In genomic region chr15:81859330-81860255, GRCm38 (mm10) we compare ENCODE assay signal across 8 mouse cellular contexts. TPM values are rescaled to one million over a fixed set of nuclear protein-coding genes. Genes with fewer than 3 reads are reported as not detected.
DNase-seq lines count a peak whose midpoint lies in the region; ATAC-seq and TF ChIP-seq lines count a peak whose summit lies in the region.

No protein-coding gene starts in this region.

- H3K27me3 ChIP-seq in hindbrain, postnatal 0 days (ENCODE audit: insufficient read depth, low read length): no peaks in the 10 kb centered on the region

- intact Hi-C loops in gastrocnemius, adult 2 months (cut with DNase I): loop anchor here (1.0 to 10.0 kb wide), 2 partner anchors 23 to 485 kb away; no protein-coding TSS in a partner anchor
- intact Hi-C loops in left cerebral cortex, adult 2 months (cut with DNase I): loop anchor here (2.0 kb wide), 1 partner anchor 13 kb away; the partner anchor contains the start of gene Aco2

- peak overlapping the region; percentile 80 for H3K4me3 ChIP-seq in gastrocnemius, adult 2 months
- peak overlapping the region; percentile 74 for H3K4me3 ChIP-seq in hindbrain, postnatal 0 days (ENCODE audit: low read length)
- peak overlapping the region; percentile 98 for H3K4me3 ChIP-seq in left cerebral cortex, adult 2 months

- under 1% methylated on average over 39 of the region's 39 CpGs for WGBS in hindbrain, postnatal 0 days

- peak overlapping the region; percentile 80 for H3K9ac ChIP-seq in hindbrain, postnatal 0 days (replicated peaks; ENCODE audit: low read length)

- peak overlapping the region; percentile 100 for H3K27ac ChIP-seq in gastrocnemius, adult 2 months
- peak overlapping the region; percentile 92 for H3K27ac ChIP-seq in hindbrain, postnatal 0 days
- H3K27ac ChIP-seq in left cerebral cortex, adult 2 months: peak overlapping the region; percentile 99

- peak overlapping the region; percentile 87 for H3K4me2 ChIP-seq in hindbrain, postnatal 0 days (ENCODE audit: low read depth, low read length)

- peak; percentile 53 for ATAC-seq in common myeloid progenitor, adult 5-6 weeks (replicated peaks; ENCODE audit: low read depth, poor library complexity, severe bottlenecking)
- peak; percentile 89 for ATAC-seq in hindbrain, postnatal 0 days
- ATAC-seq in megakaryocyte, adult 5-6 weeks (ENCODE audit: poor library complexity, severe bottlenecking): peak; percentile 55

- no peaks in the 10 kb centered on the region for H3K9me3 ChIP-seq in hindbrain, postnatal 0 days (ENCODE audit: low read length)

- DNase-seq in WW6 (ENCODE audit: low read depth, low spot score): peak; percentile 76
- peak; percentile 91 for DNase-seq in gastrocnemius, adult 2 months
- DNase-seq in hindbrain, postnatal 0 days (ENCODE audit: low spot score): peak; percentile 96
- peak; percentile 78 to 83 for DNase-seq in left cerebral cortex, adult 2 months (ENCODE audit: extremely low spot score in 1 of 2, low spot score in 2 of 2)
- DNase-seq in right cerebral cortex, adult 2 months (ENCODE audit: low spot score in 2 of 2): peak; percentile 88 to 91
- peak; percentile 73 to 85 for DNase-seq in urinary bladder, postnatal 36 days (ENCODE audit: low spot score in 2 of 2)

- peaks cover 5% of the 10 kb centered on the region; the same call in 1 of the 2 replicates for H3K36me3 ChIP-seq in hindbrain, postnatal 0 days (ENCODE audit: insufficient read depth, low read length)

- H3K4me1 ChIP-seq in hindbrain, postnatal 0 days (ENCODE audit: insufficient read depth, low read length): 0 out of 2 replicates have a peak, but pooled peaks cover 14% of the 10 kb centered on the region

- no peak for TF ChIP-seq CTCF in gastrocnemius, adult 2 months (IDR thresholded peaks at IDR 0.05)
- no peak for TF ChIP-seq CTCF in hindbrain, postnatal 0 days (IDR thresholded peaks at IDR 0.05; ENCODE audit: low read depth)
- TF ChIP-seq CTCF in left cerebral cortex, adult 2 months (IDR thresholded peaks at IDR 0.05): no peak

RNA-seq across cellular contexts. Expression of gene Tob2, which starts 1.0 kb away (rescaled TPM):
- total RNA-seq in common myeloid progenitor, adult 5-6 weeks (2017): 26.1 and 27.0 TPM in 2 replicates
- 100 to 1,000 TPM; 151 to 205 TPM for total RNA-seq in gastrocnemius, adult 2 months (2021)
- total RNA-seq in hindbrain, postnatal 0 days (2014; rRNA removed): 12.9 and 13.9 TPM in 2 replicates
- 14.0 and 14.5 TPM in 2 replicates for polyA plus RNA-seq in hindbrain, postnatal 0 days (2015; fragmentation: Nextera tagmentation; extraction: Ambion mirVana)
- total RNA-seq in left cerebral cortex, adult 2 months (2021): 10 to 100 TPM; 34.8 to 41.4 TPM
- 36.1 and 38.2 TPM in 2 replicates for total RNA-seq in megakaryocyte, adult 5-6 weeks (2015)
- total RNA-seq in megakaryocyte, adult 5-6 weeks (2017): 20.3 and 23.8 TPM in 2 replicates

RNA-seq across cellular contexts. Expression of gene Phf5a, which starts 12.1 kb away (rescaled TPM):
- 65.8 and 125 TPM in 2 replicates for total RNA-seq in common myeloid progenitor, adult 5-6 weeks (2017)
- total RNA-seq in gastrocnemius, adult 2 months (2021): 10 to 100 TPM; 38.4 to 39.9 TPM
- total RNA-seq in hindbrain, postnatal 0 days (2014; rRNA removed): 29.0 and 29.7 TPM in 2 replicates
- polyA plus RNA-seq in hindbrain, postnatal 0 days (2015; fragmentation: Nextera tagmentation; extraction: Ambion mirVana): 102 and 110 TPM in 2 replicates
- 10 to 100 TPM; 31.1 to 32.8 TPM for total RNA-seq in left cerebral cortex, adult 2 months (2021)
- total RNA-seq in megakaryocyte, adult 5-6 weeks (2015): 65.3 and 85.6 TPM in 2 replicates
- total RNA-seq in megakaryocyte, adult 5-6 weeks (2017): 30.1 and 34.0 TPM in 2 replicates

RNA-seq across cellular contexts. Expression of gene Aco2, which starts 12.5 kb away (rescaled TPM):
- 132 and 149 TPM in 2 replicates for total RNA-seq in common myeloid progenitor, adult 5-6 weeks (2017)
- 1,000 to 10,000 TPM; 1,155 to 1,439 TPM for total RNA-seq in gastrocnemius, adult 2 months (2021)
- total RNA-seq in hindbrain, postnatal 0 days (2014; rRNA removed): 536 and 538 TPM in 2 replicates
- polyA plus RNA-seq in hindbrain, postnatal 0 days (2015; fragmentation: Nextera tagmentation; extraction: Ambion mirVana): 298 and 299 TPM in 2 replicates
- total RNA-seq in left cerebral cortex, adult 2 months (2021): 100 to 1,000 TPM; 420 to 427 TPM
- 47.0 and 58.7 TPM in 2 replicates for total RNA-seq in megakaryocyte, adult 5-6 weeks (2015)
- 82.3 and 89.4 TPM in 2 replicates for total RNA-seq in megakaryocyte, adult 5-6 weeks (2017)

RNA-seq across cellular contexts. Expression of gene Tef, which starts 57.4 kb away (rescaled TPM):
- 11.3 and 20.6 TPM in 2 replicates for total RNA-seq in common myeloid progenitor, adult 5-6 weeks (2017)
- total RNA-seq in gastrocnemius, adult 2 months (2021): 100 to 1,000 TPM; 101 to 191 TPM
- total RNA-seq in hindbrain, postnatal 0 days (2014; rRNA removed): 62.5 and 64.1 TPM in 2 replicates
- polyA plus RNA-seq in hindbrain, postnatal 0 days (2015; fragmentation: Nextera tagmentation; extraction: Ambion mirVana): 27.8 and 30.4 TPM in 2 replicates
- 100 to 1,000 TPM; 220 to 228 TPM for total RNA-seq in left cerebral cortex, adult 2 months (2021)
- 3.1 and 3.3 TPM in 2 replicates for total RNA-seq in megakaryocyte, adult 5-6 weeks (2015)
- total RNA-seq in megakaryocyte, adult 5-6 weeks (2017): 6.5 and 8.6 TPM in 2 replicates

Comparison
In these comparisons a context has a peak if more than half of its experiments do, and no peak if none do; other contexts are left out.
1. Peak in every context shown above with its lines: DNase-seq, ATAC-seq, H3K4me3 ChIP-seq and H3K27ac ChIP-seq.